Mouse (Mus musculus): ENCODE results near the gene Dennd1c.

DNA sequence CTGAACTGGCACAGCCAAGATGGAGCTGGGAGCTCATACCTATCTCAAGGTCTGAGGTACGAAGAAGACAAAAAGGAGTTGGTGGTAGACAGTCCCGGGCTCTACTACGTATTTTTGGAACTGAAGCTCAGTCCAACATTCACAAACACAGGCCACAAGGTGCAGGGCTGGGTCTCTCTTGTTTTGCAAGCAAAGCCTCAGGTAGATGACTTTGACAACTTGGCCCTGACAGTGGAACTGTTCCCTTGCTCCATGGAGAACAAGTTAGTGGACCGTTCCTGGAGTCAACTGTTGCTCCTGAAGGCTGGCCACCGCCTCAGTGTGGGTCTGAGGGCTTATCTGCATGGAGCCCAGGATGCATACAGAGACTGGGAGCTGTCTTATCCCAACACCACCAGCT, 28.8 kb upstream of the Dennd1c start:
- TF ChIP-seq GATA1 (IDR thresholded peaks at IDR 0.05; ENCODE audit: low read length), result no peak
- no peak for TF ChIP-seq TAL1 (IDR thresholded peaks at IDR 0.05; ENCODE audit: low read length)
